Mouse (Mus musculus) sigmoid colon, adult 10 weeks (tissue): ENCODE measurements around the gene Msgn1. TPM values are rescaled to one million over a fixed set of nuclear protein-coding genes. Genes with fewer than 3 reads are reported as not detected.

Experiments used
- polyA plus RNA-seq: library from polyadenylated mRNA; stranded (reverse); fragments of 350-450 nt; fragmentation: Illumina TruSeq; extraction: RNeasy Lipid Tissue Mini Kit (QIAGEN cat#74804); gene quantifications from one replicate; pipeline ENCODE4 v1.2.3, GENCODE M21; 2014; ENCODE audit warnings: low read depth, low replicate concordance

Msgn1 gene
- polyA plus RNA-seq, result not detected

GRCm38 (mm10) chr12:11208872-11209271 is at the start of gene Msgn1:
Gene Msgn1, minus strand, starts transcription at chr12:11208972.

Other genes with a start within 250 kb of the Msgn1 start
- gene Kcns3, start 57.9 kb downstream of the Msgn1 start, polyA plus RNA-seq, result 5.1 TPM
- 11.7 TPM for gene Gen1, start 56.8 kb upstream of the Msgn1 start, polyA plus RNA-seq
- 126 TPM for gene Smc6, start 56.9 kb upstream of the Msgn1 start, polyA plus RNA-seq
- 0.76 TPM for gene Vsnl1, start 227.6 kb upstream of the Msgn1 start, polyA plus RNA-seq
- not detected for gene Rad51ap2, start 247.1 kb upstream of the Msgn1 start, polyA plus RNA-seq